Comparison of ENCODE assay signal across 12 mouse cellular contexts in the genomic region with DNA sequence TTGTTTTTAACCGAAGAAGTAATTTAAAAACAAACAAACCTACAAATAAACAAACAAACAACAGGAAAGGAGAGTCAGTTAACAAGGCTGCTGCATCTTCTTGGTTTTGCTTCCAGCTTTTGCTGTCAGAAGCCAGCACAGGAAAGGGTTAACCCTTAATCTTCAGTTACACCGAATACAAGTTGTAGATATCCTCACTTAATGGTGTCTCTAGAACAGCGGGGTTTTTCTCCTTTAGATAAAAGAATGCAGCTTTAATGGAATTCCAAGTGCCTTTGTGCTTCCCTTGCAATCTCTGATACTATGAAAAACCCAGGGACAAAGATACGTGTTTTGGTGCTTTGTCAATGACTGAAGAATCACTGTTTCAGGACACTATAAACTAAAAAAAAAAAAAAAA.
DNase-seq lines count a peak whose midpoint lies in the region; ATAC-seq and TF ChIP-seq lines count a peak whose summit lies in the region.
"Had no signal": no experiment of that assay in that cellular context is flagged by ENCODE, and none has a peak within 500 bp of the region (broad histone marks: within the 10 kb centered on the region; RNA-seq: fewer than 3 reads in every experiment).

No protein-coding gene starts in this region.

- no peak for TF ChIP-seq CTCF in Patski (IDR thresholded peaks at IDR 0.05)

- CTCF ChIA-PET in Patski (lab: Charles Lee): interaction anchor here (1.8 kb wide), 1 partner anchor 22 kb away, joined by 5 read pairs; no protein-coding TSS in a partner anchor

- no peak for ATAC-seq in heart, embryonic 11.5 days (replicated peaks; ENCODE audit: insufficient number of reproducible peaks, low FRiP score, low TSS enrichment)
- peak; percentile 14 for ATAC-seq in Patski
- ATAC-seq in forebrain, embryonic 14.5 days: peak; percentile 19
- ATAC-seq in midbrain, embryonic 11.5 days (ENCODE audit: low FRiP score): peak; percentile 19; the same call in 1 of the 2 replicates

- H3K27ac ChIP-seq in heart, embryonic 11.5 days (ENCODE audit: low read depth, low read length): peak overlapping the region; percentile 82
- H3K27ac ChIP-seq in forebrain, embryonic 14.5 days (ENCODE audit: low read depth, low read length): peak overlapping the region; percentile 90
- H3K27ac ChIP-seq in midbrain, embryonic 11.5 days (ENCODE audit: low read depth, low read length): peak overlapping the region; percentile 62; the same call in 1 of the 2 replicates
- H3K27ac ChIP-seq: limb, embryonic 12.5 days had no signal

- no peak overlapping the region for H3K4me3 ChIP-seq in heart, embryonic 11.5 days (ENCODE audit: low read depth, low read length)
- H3K4me3 ChIP-seq in forebrain, embryonic 14.5 days (ENCODE audit: low read depth, low read length): no peak overlapping the region
- H3K4me3 ChIP-seq in midbrain, embryonic 11.5 days (ENCODE audit: low read depth, low read length): no peak overlapping the region
- H3K4me3 ChIP-seq: embryonic facial prominence, embryonic 13.5 days; limb, embryonic 12.5 days; megakaryocyte, embryonic 14.5 days had no signal

- 15% methylated on average over 4 of the region's 4 CpGs for WGBS in heart, embryonic 11.5 days (ENCODE audit: insufficient replicate concordance)
- 10% methylated on average over 4 of the region's 4 CpGs for WGBS in forebrain, embryonic 14.5 days
- 19% methylated on average over 4 of the region's 4 CpGs for WGBS in midbrain, embryonic 11.5 days

- POLR2A ChIA-PET in Patski (lab: Charles Lee): interaction anchor here (0.6 kb wide), 1 partner anchor 108 kb away, joined by 5 read pairs; no protein-coding TSS in a partner anchor

- in situ Hi-C loops in Patski (cut with MboI; ENCODE audit: low pct_unique_long_range_greater_than_20kb): loop anchor here (25.0 kb wide), 1 partner anchor 876 kb away; the partner anchor contains the start of gene Echdc3

- intact Hi-C loops in heart, postnatal 10 days (cut with DNase I): loop anchor here (10.0 kb wide), 1 partner anchor 536 kb away; no protein-coding TSS in a partner anchor

- DNase-seq in heart, postnatal 10 days: no peak
- no peak for DNase-seq in Patski (ENCODE audit: low read depth, low spot score)
- peak; percentile 83 for DNase-seq in forebrain, embryonic 14.5 days (ENCODE audit: low spot score)
- no peak for DNase-seq in midbrain, embryonic 11.5 days (ENCODE audit: low spot score, missing footprints)
- no peak for DNase-seq in kidney, postnatal 14 days
- DNase-seq in kidney, postnatal 25 days: no peak
- no peak for DNase-seq in cerebellum, postnatal 25 days
- DNase-seq: thymus, adult 2 months had no signal

- H3K27me3 ChIP-seq in heart, embryonic 11.5 days (ENCODE audit: control insufficient read depth, insufficient read depth, low read length): no peaks in the 10 kb centered on the region
- no peaks in the 10 kb centered on the region for H3K27me3 ChIP-seq in Patski
- H3K27me3 ChIP-seq in forebrain, embryonic 14.5 days (replicated peaks; ENCODE audit: control insufficient read depth, insufficient read depth, low read length): no peaks in the 10 kb centered on the region
- H3K27me3 ChIP-seq in midbrain, embryonic 11.5 days (ENCODE audit: control insufficient read depth, insufficient read depth, low read length): no peaks in the 10 kb centered on the region
- H3K27me3 ChIP-seq: embryonic facial prominence, embryonic 13.5 days; limb, embryonic 12.5 days; megakaryocyte, embryonic 14.5 days had no signal

- no peaks in the 10 kb centered on the region for H3K9me3 ChIP-seq in heart, embryonic 11.5 days (replicated peaks; ENCODE audit: control insufficient read depth, low read length)
- H3K9me3 ChIP-seq in forebrain, embryonic 14.5 days (replicated peaks; ENCODE audit: control insufficient read depth, low read length): no peaks in the 10 kb centered on the region
- H3K9me3 ChIP-seq in midbrain, embryonic 11.5 days (ENCODE audit: control insufficient read depth, low read length): no peaks in the 10 kb centered on the region
- H3K9me3 ChIP-seq: embryonic facial prominence, embryonic 13.5 days; limb, embryonic 12.5 days; megakaryocyte, embryonic 14.5 days had no signal

- H3K4me2 ChIP-seq in heart, embryonic 11.5 days: peak overlapping the region; percentile 10; the same call in 1 of the 2 replicates
- H3K4me2 ChIP-seq in forebrain, embryonic 14.5 days (ENCODE audit: low read length): peak overlapping the region; percentile 8; the same call in 1 of the 2 replicates
- no peak overlapping the region for H3K4me2 ChIP-seq in midbrain, embryonic 11.5 days
- H3K4me2 ChIP-seq: limb, embryonic 12.5 days had no signal

- H3K9ac ChIP-seq in heart, embryonic 11.5 days (ENCODE audit: low read depth, low read length): 0 out of 2 replicates have a peak overlapping the region, but pooled peaks have one; percentile 22
- H3K9ac ChIP-seq in forebrain, embryonic 14.5 days (ENCODE audit: low read length): no peak overlapping the region; the same call in 1 of the 2 replicates
- no peak overlapping the region for H3K9ac ChIP-seq in midbrain, embryonic 11.5 days (ENCODE audit: low read length)
- H3K9ac ChIP-seq: embryonic facial prominence, embryonic 13.5 days; limb, embryonic 12.5 days had no signal

- peaks cover 8% of the 10 kb centered on the region for H3K4me1 ChIP-seq in heart, embryonic 11.5 days (ENCODE audit: control insufficient read depth, insufficient read depth, low read length)
- H3K4me1 ChIP-seq in forebrain, embryonic 14.5 days (ENCODE audit: control insufficient read depth, insufficient read depth, low read length): peaks cover 27% of the 10 kb centered on the region
- peaks cover 11% of the 10 kb centered on the region for H3K4me1 ChIP-seq in midbrain, embryonic 11.5 days (ENCODE audit: control insufficient read depth, insufficient read depth, low read length)

- H3K36me3 ChIP-seq in heart, embryonic 11.5 days (ENCODE audit: control insufficient read depth, insufficient read depth, low read length): no peaks in the 10 kb centered on the region
- no peaks in the 10 kb centered on the region for H3K36me3 ChIP-seq in forebrain, embryonic 14.5 days (ENCODE audit: control insufficient read depth, insufficient read depth, low read length)
- no peaks in the 10 kb centered on the region for H3K36me3 ChIP-seq in midbrain, embryonic 11.5 days (ENCODE audit: control insufficient read depth, insufficient read depth, low read length)
- H3K36me3 ChIP-seq: embryonic facial prominence, embryonic 13.5 days; limb, embryonic 12.5 days had no signal
